Mouse (Mus musculus) spleen, adult 2 months (tissue): ENCODE measurements around the gene Htatip2. TPM values are rescaled to one million over a fixed set of nuclear protein-coding genes. Genes with fewer than 3 reads are reported as not detected.

Experiments
- DNase-seq, 2 experiments: peaks; one replicate each; pipeline versions ENCODE4 v3.0.0 to v3.0.0-alpha.2; 2012 to 2021; ENCODE audit warnings: low spot score in 2 of 2, low read depth in 1 of 2
- H3K27ac ChIP-seq: fragments of 200-500 bp; 2 replicates; pipeline ENCODE4 v1.5.1; 2012; ENCODE audit warnings: low read length, inconsistent platforms; ENCODE audit not compliant: insufficient read depth
- H3K27me3 ChIP-seq: fragments of 200-500 bp; 2 replicates; pipeline ENCODE4 v1.6.1; 2012; ENCODE audit warnings: mild to moderate bottlenecking, moderate library complexity, low read length, inconsistent platforms; ENCODE audit not compliant: control insufficient read depth, insufficient read depth
- H3K36me3 ChIP-seq: fragments of 200-500 bp; 2 replicates; pipeline ENCODE4 v1.6.1; 2012; ENCODE audit warnings: mild to moderate bottlenecking, low read length, inconsistent platforms; ENCODE audit not compliant: control insufficient read depth, insufficient read depth
- H3K4me1 ChIP-seq: fragments of 200-500 bp; 2 replicates; pipeline ENCODE4 v1.6.1; 2011; ENCODE audit warnings: inconsistent platforms; ENCODE audit not compliant: control insufficient read depth, insufficient read depth, insufficient read length
- H3K4me3 ChIP-seq: fragments of 200-500 bp; 2 replicates; pipeline ENCODE4 v1.5.1; 2011; ENCODE audit warnings: mild to moderate bottlenecking, inconsistent platforms; ENCODE audit not compliant: insufficient read depth, insufficient read length; ENCODE audit errors: extremely low read depth
- CTCF ChIP-seq: fragments of 200-500 bp; IDR thresholded peaks from 2 replicates; pipeline ENCODE4 v1.5.1; 2011; ENCODE audit warnings: mild to moderate bottlenecking, inconsistent platforms; ENCODE audit not compliant: insufficient read depth, insufficient read length, insufficient replicate concordance; ENCODE audit errors: extremely low read depth
- POLR2A ChIP-seq: fragments of 200-500 bp; IDR thresholded peaks from 2 replicates; pipeline ENCODE4 v1.6.1; 2011; ENCODE audit warnings: low read depth, low read length, inconsistent platforms
- WGBS: fragments of 180-500 bp; shearing (Covaris S2); methylation state at CpG from one replicate; pipeline ENCODE4 v1.1.7; 2018; 5-methylcytosine and 5-hydroxymethylcytosine counted together
- polyA plus RNA-seq: library from polyadenylated mRNA; depleted of rRNA; stranded (reverse); fragments of >200 nt; gene quantifications from 2 replicates; pipeline ENCODE4 v1.2.3, GENCODE M21; 2012; rRNA removed

Gene Htatip2
- polyA plus RNA-seq, result 5.2 and 6.4 TPM in 2 replicates

- peak within 1 kb of the TSS; percentile 82 for H3K4me3 ChIP-seq
- 0 out of 2 replicates have a peak within 1 kb of the TSS, but pooled peaks have one; percentile 15 for H3K27ac ChIP-seq
- DNase-seq, result peak in 1 of 2 experiments; percentile 68
- WGBS, result under 1% methylated on average over 42 of the region's 42 CpGs
- peaks cover 5% of the 10 kb centered on the region; the same call in 1 of the 2 replicates for H3K36me3 ChIP-seq
- H3K27me3 ChIP-seq, result no peaks in the 10 kb centered on the region
- peaks cover 3% of the 10 kb centered on the region; the same call in 1 of the 2 replicates for H3K4me1 ChIP-seq
- TF ChIP-seq CTCF, result no peak
- peak; percentile 45; the same call in 1 of the 2 replicates for TF ChIP-seq POLR2A
Measured at GRCm38 (mm10) chr7:49758934-49759571, at the start of gene Htatip2. Htatip2 (plus strand) TSS chr7:49759115.

GRCm38 (mm10) chr7:49709381-49710021 lies 49.4 kb upstream of the Htatip2 start:
- H3K4me3 ChIP-seq, result no peak overlapping the region
- H3K27ac ChIP-seq, result no peak overlapping the region
- no peak for TF ChIP-seq CTCF
- no peak for TF ChIP-seq POLR2A
- no peaks in the 10 kb centered on the region for H3K36me3 ChIP-seq
- H3K27me3 ChIP-seq, result no peaks in the 10 kb centered on the region
- no peaks in the 10 kb centered on the region for H3K4me1 ChIP-seq
- 72% methylated on average over 9 of the region's 9 CpGs for WGBS
- no peak for DNase-seq

DNA sequence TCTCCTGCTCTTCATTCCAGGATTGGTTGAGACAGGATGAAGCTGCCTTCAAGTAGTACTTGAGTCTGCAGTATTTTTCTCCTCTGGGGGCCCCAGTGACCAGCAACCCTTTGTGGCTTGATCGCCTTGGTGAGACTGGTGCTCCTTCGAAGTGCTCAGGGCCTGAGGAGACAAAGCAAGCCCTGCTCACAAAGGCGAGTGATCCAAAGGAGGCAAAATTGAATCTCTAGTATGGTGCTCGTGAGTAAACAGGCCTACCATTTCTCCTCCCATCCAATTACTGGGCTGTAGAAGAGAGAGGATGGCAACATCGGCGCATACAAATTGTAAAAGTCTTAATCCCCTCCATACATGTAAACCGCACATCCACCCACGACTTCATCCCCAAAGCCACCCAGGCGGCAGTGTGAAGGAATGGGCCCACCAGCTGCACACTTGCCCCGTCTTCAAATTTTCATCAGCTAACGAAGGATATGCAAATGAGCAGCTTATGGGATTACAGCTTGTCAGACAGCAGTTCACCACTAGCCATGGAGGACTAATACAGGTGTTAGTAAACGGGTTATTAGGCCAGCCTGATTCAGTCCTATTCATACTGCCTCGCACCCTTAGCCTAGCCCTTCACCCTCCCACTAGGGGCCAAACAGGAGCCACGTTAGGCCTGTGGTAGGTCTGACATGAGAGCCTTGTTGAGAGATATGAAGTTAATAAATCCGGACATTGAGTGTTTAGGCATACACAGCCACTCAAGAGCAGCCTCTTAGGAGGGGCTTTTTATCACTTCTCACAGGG lies 40.8 kb upstream of the Htatip2 start:
- 87% methylated on average over 15 of the region's 15 CpGs for WGBS
- TF ChIP-seq CTCF, result no peak
- TF ChIP-seq POLR2A, result no peak
- Histone ChIP-seq H3K27ac (no peak overlapping the region), H3K36me3 (no peaks in the 10 kb centered on the region), H3K27me3 (no peaks in the 10 kb centered on the region), H3K4me1 (no peaks in the 10 kb centered on the region), H3K4me3 (no peak overlapping the region)
- DNase-seq, result no peak

DNA sequence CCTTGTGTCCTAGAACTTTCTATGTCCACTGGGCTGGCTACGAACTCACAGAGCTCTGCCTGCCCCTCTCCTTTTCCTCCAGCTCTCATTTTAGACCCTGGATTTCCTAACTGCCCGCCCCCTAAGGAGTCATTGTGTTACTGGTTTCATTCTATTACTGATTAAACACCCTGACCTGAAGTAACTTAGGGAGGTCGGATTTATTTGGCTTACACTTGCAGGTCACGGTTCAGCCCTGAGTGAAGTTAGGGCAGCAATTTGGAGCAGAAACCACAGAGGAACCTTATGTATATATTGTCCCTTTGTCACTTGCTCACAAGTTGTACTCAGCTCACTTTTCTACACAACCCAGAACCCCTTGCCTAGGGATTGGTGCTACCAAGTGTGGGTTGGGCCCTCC lies 24.6 kb upstream of the Htatip2 start:
- Histone ChIP-seq H3K4me3 (no peak overlapping the region), H3K27me3 (no peaks in the 10 kb centered on the region), H3K27ac (no peak overlapping the region), H3K36me3 (no peaks in the 10 kb centered on the region), H3K4me1 (no peaks in the 10 kb centered on the region)
- WGBS, result 87% methylated on average over 4 of the region's 4 CpGs
- DNase-seq, result no peak
- no peak for TF ChIP-seq POLR2A
- no peak for TF ChIP-seq CTCF

- WGBS, result 88% methylated on average over 8 of the region's 8 CpGs
- no peaks in the 10 kb centered on the region for H3K36me3 ChIP-seq
- no peak overlapping the region for H3K27ac ChIP-seq
- peaks cover 5% of the 10 kb centered on the region; the same call in 1 of the 2 replicates for H3K4me1 ChIP-seq
- no peak for DNase-seq
- TF ChIP-seq CTCF (no peak), POLR2A (no peak)
- no peaks in the 10 kb centered on the region for H3K27me3 ChIP-seq
- H3K4me3 ChIP-seq, result no peak overlapping the region
Measured at GRCm38 (mm10) chr7:49739448-49739847, 19.5 kb upstream of the Htatip2 start.

DNA sequence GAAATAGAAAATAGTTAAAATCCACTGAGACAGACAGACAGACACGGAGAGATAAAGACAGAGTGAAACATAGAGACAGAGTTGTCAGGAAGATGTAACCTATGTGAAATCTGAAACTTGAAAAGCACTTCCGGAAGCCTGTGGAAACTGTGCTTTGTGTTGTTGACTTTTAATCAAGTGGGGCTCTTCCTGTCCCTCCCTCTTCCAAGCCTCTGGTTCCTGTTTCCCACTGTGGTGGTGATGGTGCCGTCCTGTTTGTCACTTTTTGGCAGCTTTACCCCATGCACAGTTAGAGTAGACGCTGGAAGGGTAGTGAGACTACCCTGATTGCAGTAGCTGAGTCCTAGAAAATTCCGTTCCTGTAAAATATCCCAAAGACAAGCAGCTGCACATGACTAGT lies 17.4 kb upstream of the Htatip2 start:
- TF ChIP-seq POLR2A, result no peak
- no peak for TF ChIP-seq CTCF
- Histone ChIP-seq H3K4me3 (no peak overlapping the region), H3K27me3 (no peaks in the 10 kb centered on the region), H3K4me1 (peaks cover 5% of the 10 kb centered on the region; the same call in 1 of the 2 replicates), H3K27ac (peak overlapping the region; percentile 67), H3K36me3 (no peaks in the 10 kb centered on the region)
- peak in 1 of 2 experiments; percentile 29 for DNase-seq
- 10% methylated on average over 5 of the region's 5 CpGs for WGBS
